Mouse (Mus musculus) embryonic facial prominence, embryonic 14.5 days (tissue): ENCODE measurements at regions not wholly inside any gene's neighbourhood (a gene's known extent, or its start where the extent isn't known, plus 50 kb on each side); places are given as distances from the start of the nearest gene placed in this dataset.

ENCODE experiments used
- ATAC-seq: fragments of 200-750 bp; cut with Nextera tagmentation; 2 replicates; pipeline ENCODE4 v1.8.0; 2017; ENCODE audit warnings: low read depth, moderate number of reproducible peaks, moderate TSS enrichment
- DNase-seq: peaks from one replicate; pipeline ENCODE4 v3.0.0-alpha.2; 2015; ENCODE audit warnings: low spot score
- H3K27ac ChIP-seq: fragments of 300-500 bp; sonication (generic); replicated peaks from 2 replicates; pipeline ENCODE4 v1.5.1; 2014; ENCODE audit warnings: low read depth, mild to moderate bottlenecking, low read length, moderate library complexity
- H3K27me3 ChIP-seq: fragments of 300-500 bp; sonication (generic); replicated peaks from 2 replicates; pipeline ENCODE4 v1.6.1; 2014; ENCODE audit warnings: low read length; ENCODE audit not compliant: control insufficient read depth, insufficient read depth
- H3K36me3 ChIP-seq: fragments of 300-500 bp; sonication (generic); 2 replicates; pipeline ENCODE4 v1.6.1; 2014; ENCODE audit warnings: low read length, mixed read lengths; ENCODE audit not compliant: control insufficient read depth, insufficient read depth
- H3K4me1 ChIP-seq: fragments of 300-500 bp; sonication (generic); 2 replicates; pipeline ENCODE4 v1.6.1; 2014; ENCODE audit warnings: antibody characterized with exemption, low read length; ENCODE audit not compliant: control insufficient read depth, insufficient read depth
- H3K4me2 ChIP-seq: fragments of 300-500 bp; sonication (generic); 2 replicates; pipeline ENCODE4 v1.6.1; 2014; ENCODE audit warnings: low read depth, mild to moderate bottlenecking, low read length, moderate library complexity, mixed read lengths
- H3K4me3 ChIP-seq: fragments of 300-500 bp; sonication (generic); 2 replicates; pipeline ENCODE4 v1.5.1; 2014; ENCODE audit warnings: low read depth, mild to moderate bottlenecking, low read length
- H3K9ac ChIP-seq: fragments of 300-500 bp; sonication (generic); 2 replicates; pipeline ENCODE4 v1.6.1; 2014; ENCODE audit warnings: low read depth, mild to moderate bottlenecking, low read length, moderate library complexity, mixed read lengths
- H3K9me3 ChIP-seq: fragments of 300-500 bp; sonication (generic); 2 replicates; pipeline ENCODE4 v1.6.1; 2016; ENCODE audit warnings: low read length; ENCODE audit not compliant: control insufficient read depth
- WGBS: fragments of 180-500 bp; shearing (Covaris S2); extraction: QIAGEN DNeasy Blood & Tissue Kit; methylation state at CpG from one replicate; pipeline ENCODE4 v1.1.7; 2014; 5-methylcytosine and 5-hydroxymethylcytosine counted together

GRCm38 (mm10) chr10:68842023-68842735 lies 118.7 kb downstream of the Tmem26 start:
- Histone ChIP-seq H3K4me3 (no peak overlapping the region), H3K27me3 (no peaks in the 10 kb centered on the region), H3K4me2 (no peak overlapping the region), H3K36me3 (no peaks in the 10 kb centered on the region), H3K27ac (no peak overlapping the region; the same call in 1 of the 2 replicates), H3K4me1 (peaks cover 3% of the 10 kb centered on the region; the same call in 1 of the 2 replicates), H3K9me3 (peaks cover 3% of the 10 kb centered on the region; the same call in 1 of the 2 replicates), H3K9ac (no peak overlapping the region)
- no peak for ATAC-seq
- DNase-seq = no peak
- WGBS = 44% methylated on average over 13 of the region's 13 CpGs

- H3K36me3 ChIP-seq = no peaks in the 10 kb centered on the region
- no peak overlapping the region for H3K4me2 ChIP-seq
- no peak overlapping the region for H3K9ac ChIP-seq
- DNase-seq = no peak
- ATAC-seq = no peak
- H3K4me1 ChIP-seq = peaks cover 3% of the 10 kb centered on the region; the same call in 1 of the 2 replicates
- no peak overlapping the region for H3K27ac ChIP-seq
- H3K27me3 ChIP-seq = no peaks in the 10 kb centered on the region
- no peak overlapping the region for H3K4me3 ChIP-seq
- H3K9me3 ChIP-seq = no peaks in the 10 kb centered on the region
- WGBS = 84% methylated on average over 4 of the region's 4 CpGs
Observed at GRCm38 (mm10) chr10:68844066-68844465, 120.6 kb downstream of the Tmem26 start.

GRCm38 (mm10) chr10:68844596-68844995 lies 121.2 kb downstream of the Tmem26 start:
- 96% methylated on average over 7 of the region's 8 CpGs for WGBS
- Histone ChIP-seq H3K9ac (no peak overlapping the region), H3K4me2 (no peak overlapping the region), H3K4me1 (peaks cover 3% of the 10 kb centered on the region; the same call in 1 of the 2 replicates), H3K9me3 (no peaks in the 10 kb centered on the region), H3K36me3 (no peaks in the 10 kb centered on the region), H3K4me3 (no peak overlapping the region), H3K27me3 (no peaks in the 10 kb centered on the region), H3K27ac (no peak overlapping the region)
- no peak for ATAC-seq
- DNase-seq = no peak

DNA sequence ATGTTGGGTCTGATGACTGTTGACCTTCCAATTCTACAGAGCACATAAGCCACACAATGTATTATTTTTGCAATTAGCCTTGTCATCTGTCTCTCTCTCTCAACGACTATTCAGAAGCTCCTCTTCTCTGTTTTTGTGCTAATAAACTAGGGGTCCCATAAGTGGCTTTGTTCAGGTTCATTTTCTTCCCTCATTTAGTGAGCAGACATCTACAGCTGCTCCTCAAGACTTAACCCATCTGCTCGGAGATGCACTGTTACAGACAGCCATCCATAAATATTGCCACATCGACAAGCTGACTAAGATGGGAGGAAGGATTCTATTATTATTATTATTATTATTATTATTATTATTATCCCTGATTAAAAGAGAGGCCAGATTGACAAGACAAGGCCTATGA lies 127.7 kb downstream of the Tmem26 start:
- Histone ChIP-seq H3K9ac (no peak overlapping the region), H3K4me1 (peaks cover 9% of the 10 kb centered on the region; the same call in 1 of the 2 replicates), H3K4me3 (no peak overlapping the region), H3K27ac (no peak overlapping the region), H3K36me3 (no peaks in the 10 kb centered on the region), H3K27me3 (no peaks in the 10 kb centered on the region), H3K9me3 (no peaks in the 10 kb centered on the region), H3K4me2 (no peak overlapping the region)
- ATAC-seq (no peak), DNase-seq (no peak)
- 80% methylated on average over 3 of the region's 3 CpGs for WGBS

- peak; percentile 53; the same call in 1 of the 2 replicates for ATAC-seq
- no peaks in the 10 kb centered on the region for H3K36me3 ChIP-seq
- no peak overlapping the region for H3K4me3 ChIP-seq
- peaks cover 12% of the 10 kb centered on the region for H3K4me1 ChIP-seq
- peak; percentile 88 for DNase-seq
- no peaks in the 10 kb centered on the region for H3K27me3 ChIP-seq
- H3K4me2 ChIP-seq = peak overlapping the region; percentile 1; the same call in 1 of the 2 replicates
- H3K27ac ChIP-seq = peak overlapping the region; percentile 76
- no peaks in the 10 kb centered on the region for H3K9me3 ChIP-seq
- WGBS = 24% methylated on average over 13 of the region's 13 CpGs
- H3K9ac ChIP-seq = no peak overlapping the region; the same call in 1 of the 2 replicates
Observed at GRCm38 (mm10) chr10:68855934-68856891, 132.8 kb downstream of the Tmem26 start.

GRCm38 (mm10) chr10:68864606-68865378 lies 141.3 kb downstream of the Tmem26 start:
- H3K27me3 ChIP-seq = no peaks in the 10 kb centered on the region
- no peak overlapping the region for H3K9ac ChIP-seq
- ATAC-seq (peak; percentile 55), DNase-seq (peak; percentile 82)
- no peak overlapping the region for H3K4me3 ChIP-seq
- no peaks in the 10 kb centered on the region for H3K36me3 ChIP-seq
- 24% methylated on average over 8 of the region's 8 CpGs for WGBS
- peak overlapping the region; percentile 82 for H3K27ac ChIP-seq
- H3K4me2 ChIP-seq = peak overlapping the region; percentile 9
- H3K9me3 ChIP-seq = no peaks in the 10 kb centered on the region
- H3K4me1 ChIP-seq = peaks cover 21% of the 10 kb centered on the region

DNA sequence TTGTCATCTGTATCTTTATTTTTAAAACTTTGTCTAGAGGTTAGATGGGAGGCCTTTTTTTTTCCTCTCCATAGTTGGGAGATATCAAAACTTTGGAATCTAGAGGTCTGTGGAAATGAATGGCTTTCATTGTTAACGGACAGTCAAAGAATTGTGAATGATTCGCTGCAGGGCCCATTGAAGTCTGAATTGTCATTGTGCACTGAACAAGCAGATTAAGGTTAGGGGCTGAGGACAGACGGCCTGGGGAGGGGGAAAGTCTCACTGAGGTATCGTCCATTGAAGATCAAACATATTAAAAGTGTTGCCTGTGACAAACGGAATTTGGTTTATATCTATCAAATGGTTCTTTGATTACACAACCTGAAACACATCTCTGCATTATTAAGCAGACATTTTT lies 142.3 kb downstream of the Tmem26 start:
- ATAC-seq (no peak), DNase-seq (no peak)
- Histone ChIP-seq H3K4me3 (no peak overlapping the region), H3K9me3 (no peaks in the 10 kb centered on the region), H3K9ac (no peak overlapping the region), H3K36me3 (no peaks in the 10 kb centered on the region), H3K27me3 (no peaks in the 10 kb centered on the region), H3K27ac (0 out of 2 replicates have a peak overlapping the region, but pooled peaks have one; percentile 82), H3K4me2 (no peak overlapping the region), H3K4me1 (peaks cover 21% of the 10 kb centered on the region)
- WGBS = 40% methylated on average over 5 of the region's 5 CpGs

DNA sequence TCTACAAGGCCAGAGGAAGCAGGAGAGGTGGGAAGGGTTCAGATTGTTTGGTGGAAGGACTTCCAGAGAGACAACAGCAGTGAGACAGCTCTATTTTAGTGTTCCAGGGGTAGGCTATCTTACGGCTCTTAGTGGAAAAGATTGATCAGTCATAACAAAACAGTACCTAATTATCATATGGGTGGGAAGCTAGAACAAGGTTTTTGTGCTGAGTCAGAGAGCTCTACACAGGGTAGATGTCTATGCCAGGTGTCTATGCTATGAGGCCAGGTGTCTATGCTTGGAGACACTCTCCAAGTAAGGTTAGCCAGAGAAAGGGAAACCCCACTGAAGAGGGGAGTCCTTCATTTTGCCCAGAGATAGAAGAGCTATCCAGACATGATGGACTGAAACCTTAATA lies 143.9 kb downstream of the Tmem26 start:
- ATAC-seq = no peak
- Histone ChIP-seq H3K36me3 (no peaks in the 10 kb centered on the region), H3K27me3 (no peaks in the 10 kb centered on the region), H3K4me1 (peaks cover 21% of the 10 kb centered on the region), H3K9me3 (no peaks in the 10 kb centered on the region), H3K27ac (0 out of 2 replicates have a peak overlapping the region, but pooled peaks have one; percentile 16), H3K4me2 (no peak overlapping the region), H3K4me3 (no peak overlapping the region), H3K9ac (no peak overlapping the region)
- DNase-seq = no peak
- whole genome bisulfite sequencing = 95% methylated on average over 1 of the region's 1 CpGs
